Mouse (Mus musculus): ENCODE results near the gene Prkab2. TPM values are rescaled to one million over a fixed set of nuclear protein-coding genes. Genes with fewer than 3 reads are reported as not detected.

Prkab2 gene
- polyA plus RNA-seq, 1 experiment from 2014 or later: 24.6 TPM

- H3K4me3 ChIP-seq: no peak overlapping the region
- H3K36me3 ChIP-seq: peaks cover 63% of the 10 kb centered on the region
- no peaks in the 10 kb centered on the region for H3K27me3 ChIP-seq (replicated peaks)
- peaks cover 14% of the 10 kb centered on the region for H3K4me1 ChIP-seq (replicated peaks)
- H3K4me2 ChIP-seq: no peak overlapping the region
- no peak overlapping the region for H3K27ac ChIP-seq (ENCODE audit: poor library complexity, severe bottlenecking)
- ATAC-seq (ENCODE audit: insufficient number of reproducible peaks, low FRiP score): no peak
- 55% methylated on average over 12 of the region's 12 CpGs for WGBS
- H3K9me3 ChIP-seq (replicated peaks): no peaks in the 10 kb centered on the region
- H3K9ac ChIP-seq: no peak overlapping the region
Measured at GRCm38 (mm10) chr3:97691443-97692017, 33.5 kb downstream of the Prkab2 start.

DNA sequence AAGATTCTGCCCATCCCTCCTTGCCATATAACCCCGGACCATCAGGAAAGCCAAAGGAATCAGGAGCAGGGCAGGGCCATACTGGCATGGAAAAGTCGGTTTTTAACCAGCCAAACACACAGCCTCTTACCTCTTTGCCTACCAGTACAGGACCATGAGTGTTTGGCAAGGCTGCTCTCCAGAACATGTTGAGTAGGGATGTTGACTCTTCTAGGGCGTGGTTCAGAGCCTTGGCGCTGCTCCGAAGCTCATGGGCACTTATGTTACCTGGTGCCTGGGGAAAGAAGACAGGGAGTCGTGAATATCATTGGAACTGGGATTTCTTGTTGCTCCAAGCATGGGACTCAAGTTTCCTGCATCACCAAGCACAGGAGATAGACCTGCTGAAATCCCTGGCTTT lies 35.8 kb downstream of the Prkab2 start:
- Histone ChIP-seq H3K4me2 (no peak overlapping the region), H3K9me3 (replicated peaks) (no peaks in the 10 kb centered on the region), H3K4me3 (no peak overlapping the region), H3K4me1 (replicated peaks) (peaks cover 14% of the 10 kb centered on the region), H3K27me3 (replicated peaks) (no peaks in the 10 kb centered on the region), H3K9ac (no peak overlapping the region), H3K27ac (ENCODE audit: poor library complexity, severe bottlenecking) (no peak overlapping the region), H3K36me3 (peaks cover 74% of the 10 kb centered on the region)
- WGBS: 86% methylated on average over 6 of the region's 6 CpGs
- no peak for ATAC-seq (ENCODE audit: insufficient number of reproducible peaks, low FRiP score)

DNA sequence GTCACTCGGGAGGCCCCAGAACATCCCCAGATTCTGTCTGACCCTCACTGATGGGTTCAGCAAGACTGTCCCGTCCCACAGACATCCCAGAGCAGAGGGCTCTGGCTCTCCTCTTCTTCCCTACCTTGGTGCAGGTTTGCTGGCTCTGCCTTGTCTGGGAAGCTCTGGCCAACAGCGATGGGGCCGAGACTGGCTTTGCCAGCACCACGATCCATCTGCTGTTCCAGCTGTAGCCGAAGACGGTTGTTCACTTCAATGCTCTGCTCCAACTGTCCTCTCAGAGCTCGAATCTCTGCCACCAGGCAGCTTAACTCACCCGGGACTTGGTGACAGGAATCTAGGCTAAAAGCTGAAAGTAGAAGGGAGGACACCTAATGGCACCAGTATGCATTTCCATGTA lies 38.9 kb downstream of the Prkab2 start:
- H3K4me2 ChIP-seq: no peak overlapping the region
- ATAC-seq (ENCODE audit: insufficient number of reproducible peaks, low FRiP score): no peak
- H3K27me3 ChIP-seq (replicated peaks): no peaks in the 10 kb centered on the region
- no peak overlapping the region for H3K9ac ChIP-seq
- peaks cover 4% of the 10 kb centered on the region for H3K4me1 ChIP-seq (replicated peaks)
- peaks cover 82% of the 10 kb centered on the region for H3K36me3 ChIP-seq
- WGBS: 80% methylated on average over 9 of the region's 9 CpGs
- no peak overlapping the region for H3K4me3 ChIP-seq
- no peak overlapping the region for H3K27ac ChIP-seq (ENCODE audit: poor library complexity, severe bottlenecking)
- H3K9me3 ChIP-seq (replicated peaks): no peaks in the 10 kb centered on the region

GRCm38 (mm10) chr3:97697291-97697690 lies 39.3 kb downstream of the Prkab2 start:
- ATAC-seq (ENCODE audit: insufficient number of reproducible peaks, low FRiP score): no peak
- Histone ChIP-seq H3K4me1 (replicated peaks) (peaks cover under 1% of the 10 kb centered on the region; the same call in 1 of the 2 replicates), H3K36me3 (peaks cover 82% of the 10 kb centered on the region), H3K27ac (ENCODE audit: poor library complexity, severe bottlenecking) (no peak overlapping the region), H3K9me3 (replicated peaks) (no peaks in the 10 kb centered on the region), H3K4me3 (no peak overlapping the region), H3K9ac (no peak overlapping the region), H3K27me3 (replicated peaks) (no peaks in the 10 kb centered on the region), H3K4me2 (no peak overlapping the region)
- 60% methylated on average over 9 of the region's 9 CpGs for WGBS

DNA sequence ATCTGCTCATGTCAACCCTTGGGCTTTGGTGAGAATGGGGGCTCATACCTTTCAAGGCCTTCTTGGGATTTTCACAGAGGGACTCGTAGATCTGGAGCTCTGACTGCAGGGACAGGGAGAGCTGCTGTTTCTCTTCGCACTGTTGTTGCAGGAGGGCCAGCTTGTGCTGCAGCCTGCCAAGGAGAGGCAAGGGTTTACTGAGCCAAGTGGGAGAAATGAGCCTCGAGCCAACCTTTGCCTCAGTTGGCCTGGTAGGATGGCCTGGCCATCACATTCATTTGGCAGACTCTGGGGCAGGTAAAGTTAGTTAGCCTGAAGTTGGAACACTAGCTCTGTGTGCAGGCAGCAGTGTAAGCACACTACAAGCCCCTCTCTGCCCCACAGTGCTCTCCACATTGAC lies 41.1 kb downstream of the Prkab2 start:
- WGBS: 75% methylated on average over 3 of the region's 3 CpGs
- ATAC-seq (ENCODE audit: insufficient number of reproducible peaks, low FRiP score): no peak
- Histone ChIP-seq H3K27ac (ENCODE audit: poor library complexity, severe bottlenecking) (no peak overlapping the region), H3K9me3 (replicated peaks) (no peaks in the 10 kb centered on the region), H3K4me3 (no peak overlapping the region), H3K4me2 (no peak overlapping the region), H3K27me3 (replicated peaks) (no peaks in the 10 kb centered on the region), H3K9ac (no peak overlapping the region), H3K36me3 (peaks cover 78% of the 10 kb centered on the region), H3K4me1 (replicated peaks) (no peaks in the 10 kb centered on the region)

DNA sequence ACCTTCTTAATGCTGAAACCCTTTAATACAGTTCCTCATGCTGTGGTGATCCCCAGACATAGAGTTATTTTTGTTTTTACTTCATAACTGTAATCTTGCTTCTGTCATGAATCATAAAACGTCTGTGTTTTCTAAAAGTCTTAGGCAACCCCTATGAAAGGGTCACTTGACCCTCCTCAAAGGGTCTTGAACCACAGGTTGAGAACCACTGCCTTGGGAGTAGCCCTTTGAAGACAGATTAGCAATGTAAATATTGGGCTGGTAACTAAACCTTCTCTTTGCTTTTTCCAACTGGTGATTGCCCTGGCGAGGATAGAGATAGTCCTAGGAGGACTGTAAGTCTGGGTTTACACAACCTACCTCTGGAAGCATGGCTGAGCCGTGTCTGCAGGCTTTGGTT lies 43.2 kb downstream of the Prkab2 start:
- Histone ChIP-seq H3K4me2 (no peak overlapping the region), H3K27ac (ENCODE audit: poor library complexity, severe bottlenecking) (no peak overlapping the region), H3K4me1 (replicated peaks) (no peaks in the 10 kb centered on the region), H3K36me3 (peaks cover 71% of the 10 kb centered on the region), H3K9ac (no peak overlapping the region), H3K4me3 (no peak overlapping the region), H3K27me3 (replicated peaks) (no peaks in the 10 kb centered on the region), H3K9me3 (replicated peaks) (no peaks in the 10 kb centered on the region)
- 59% methylated on average over 3 of the region's 3 CpGs for WGBS
- ATAC-seq (ENCODE audit: insufficient number of reproducible peaks, low FRiP score): no peak

GRCm38 (mm10) chr3:97702448-97703080 lies 44.6 kb downstream of the Prkab2 start:
- WGBS: 88% methylated on average over 11 of the region's 11 CpGs

DNA sequence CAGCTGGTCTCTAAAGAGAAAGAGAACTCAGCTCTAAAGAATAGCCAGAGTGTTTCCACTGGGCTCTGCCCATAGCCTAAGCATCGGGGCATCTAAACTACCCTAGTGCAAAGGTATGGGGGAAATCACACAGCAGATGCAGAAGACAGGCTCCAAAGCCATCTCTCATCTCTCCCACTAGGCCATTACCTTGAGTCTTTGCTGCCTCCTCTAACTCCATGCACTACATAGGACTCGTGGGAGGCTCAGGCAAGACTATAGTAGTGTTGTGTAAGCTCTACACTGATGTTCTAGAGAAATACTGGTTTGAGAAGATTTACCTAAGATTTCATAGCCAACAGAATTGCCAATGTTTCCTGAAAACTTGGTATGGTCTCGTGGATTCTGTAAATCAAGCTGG lies 47.5 kb downstream of the Prkab2 start:
- no peaks in the 10 kb centered on the region for H3K9me3 ChIP-seq (replicated peaks)
- H3K27ac ChIP-seq (ENCODE audit: poor library complexity, severe bottlenecking): no peak overlapping the region
- H3K27me3 ChIP-seq (replicated peaks): no peaks in the 10 kb centered on the region
- H3K4me2 ChIP-seq: no peak overlapping the region
- 87% methylated on average over 3 of the region's 3 CpGs for WGBS
- H3K9ac ChIP-seq: no peak overlapping the region
- no peaks in the 10 kb centered on the region for H3K4me1 ChIP-seq (replicated peaks)
- no peak for ATAC-seq (ENCODE audit: insufficient number of reproducible peaks, low FRiP score)
- H3K4me3 ChIP-seq: no peak overlapping the region
- peaks cover 80% of the 10 kb centered on the region for H3K36me3 ChIP-seq

More at GRCm38 (mm10) chr3:97702448-97703080, 44.6 kb downstream of the Prkab2 start:
- no peak overlapping the region for H3K27ac ChIP-seq (ENCODE audit: poor library complexity, severe bottlenecking)
- no peak overlapping the region for H3K9ac ChIP-seq
- no peak overlapping the region for H3K4me2 ChIP-seq
- no peaks in the 10 kb centered on the region for H3K9me3 ChIP-seq (replicated peaks)
- no peaks in the 10 kb centered on the region for H3K4me1 ChIP-seq (replicated peaks)
- H3K27me3 ChIP-seq (replicated peaks): no peaks in the 10 kb centered on the region
- H3K4me3 ChIP-seq: no peak overlapping the region
- peaks cover 73% of the 10 kb centered on the region for H3K36me3 ChIP-seq
- ATAC-seq (ENCODE audit: insufficient number of reproducible peaks, low FRiP score): no peak

GRCm38 (mm10) chr3:97706561-97706960 lies 48.6 kb downstream of the Prkab2 start:
- H3K4me3 ChIP-seq: no peak overlapping the region
- H3K4me1 ChIP-seq (replicated peaks): 0 out of 2 replicates have a peak, but pooled peaks cover 4% of the 10 kb centered on the region
- no peak overlapping the region for H3K4me2 ChIP-seq
- no peak overlapping the region for H3K27ac ChIP-seq (ENCODE audit: poor library complexity, severe bottlenecking)
- 83% methylated on average over 4 of the region's 4 CpGs for WGBS
- H3K36me3 ChIP-seq: peaks cover 83% of the 10 kb centered on the region
- ATAC-seq (ENCODE audit: insufficient number of reproducible peaks, low FRiP score): no peak
- H3K9me3 ChIP-seq (replicated peaks): no peaks in the 10 kb centered on the region
- no peaks in the 10 kb centered on the region for H3K27me3 ChIP-seq (replicated peaks)
- no peak overlapping the region for H3K9ac ChIP-seq

- Histone ChIP-seq H3K36me3 (peaks cover 85% of the 10 kb centered on the region), H3K27me3 (replicated peaks) (no peaks in the 10 kb centered on the region), H3K27ac (ENCODE audit: poor library complexity, severe bottlenecking) (no peak overlapping the region), H3K9ac (no peak overlapping the region), H3K4me2 (no peak overlapping the region), H3K4me3 (no peak overlapping the region), H3K4me1 (replicated peaks) (0 out of 2 replicates have a peak, but pooled peaks cover 4% of the 10 kb centered on the region), H3K9me3 (replicated peaks) (no peaks in the 10 kb centered on the region)
- WGBS: 86% methylated on average over 11 of the region's 11 CpGs
- no peak for ATAC-seq (ENCODE audit: insufficient number of reproducible peaks, low FRiP score)
Measured at GRCm38 (mm10) chr3:97710134-97710533, 52.1 kb downstream of the Prkab2 start.

GRCm38 (mm10) chr3:97710881-97711280 lies 52.9 kb downstream of the Prkab2 start:
- H3K9ac ChIP-seq: no peak overlapping the region
- no peak overlapping the region for H3K27ac ChIP-seq (ENCODE audit: poor library complexity, severe bottlenecking)
- H3K27me3 ChIP-seq (replicated peaks): no peaks in the 10 kb centered on the region
- no peak overlapping the region for H3K4me2 ChIP-seq
- H3K4me3 ChIP-seq: no peak overlapping the region
- ATAC-seq (ENCODE audit: insufficient number of reproducible peaks, low FRiP score): no peak
- H3K36me3 ChIP-seq: peaks cover 86% of the 10 kb centered on the region
- H3K4me1 ChIP-seq (replicated peaks): 0 out of 2 replicates have a peak, but pooled peaks cover 4% of the 10 kb centered on the region
- no peaks in the 10 kb centered on the region for H3K9me3 ChIP-seq (replicated peaks)
- WGBS: 62% methylated on average over 5 of the region's 5 CpGs

DNA sequence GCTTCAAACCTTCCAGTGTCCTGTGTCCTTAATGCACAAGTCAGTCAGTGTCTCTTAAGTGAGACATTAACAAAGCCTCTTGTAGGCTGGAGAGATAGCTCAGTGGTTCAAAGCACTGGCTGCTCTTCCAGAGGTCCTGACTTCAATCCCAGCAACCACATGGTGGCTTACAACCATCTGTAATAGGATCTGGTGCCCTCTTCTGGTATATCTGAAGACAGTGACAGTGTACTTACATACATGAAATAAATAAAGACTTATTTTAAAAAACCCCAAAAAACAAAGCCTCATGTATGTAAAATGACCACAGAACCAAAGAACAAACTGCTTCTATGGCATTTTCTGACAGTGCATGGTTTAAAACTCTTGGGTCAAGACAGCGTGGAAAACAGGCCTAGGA lies 57.9 kb downstream of the Prkab2 start:
- Histone ChIP-seq H3K4me3 (no peak overlapping the region), H3K36me3 (peaks cover 81% of the 10 kb centered on the region)
- ATAC-seq (ENCODE audit: insufficient number of reproducible peaks, low FRiP score): no peak

More for the DNA sequence above, 57.9 kb downstream of the Prkab2 start:
- Histone ChIP-seq H3K27me3 (replicated peaks) (no peaks in the 10 kb centered on the region), H3K4me2 (no peak overlapping the region), H3K4me1 (replicated peaks) (0 out of 2 replicates have a peak, but pooled peaks cover 2% of the 10 kb centered on the region), H3K9me3 (replicated peaks) (no peaks in the 10 kb centered on the region), H3K9ac (no peak overlapping the region), H3K27ac (ENCODE audit: poor library complexity, severe bottlenecking) (no peak overlapping the region)
- 76% methylated on average over 1 of the region's 1 CpGs for WGBS

Data from heart, embryonic 12.5 days (tissue).